Mouse (Mus musculus): Measurements from ENCODE around the gene Dennd5b. TPM values are rescaled to one million over a fixed set of nuclear protein-coding genes. Genes with fewer than 3 reads are reported as not detected.

Dennd5b gene
- polyA plus RNA-seq, 1 experiment from 2014 or later, result 13.9 TPM

DNA sequence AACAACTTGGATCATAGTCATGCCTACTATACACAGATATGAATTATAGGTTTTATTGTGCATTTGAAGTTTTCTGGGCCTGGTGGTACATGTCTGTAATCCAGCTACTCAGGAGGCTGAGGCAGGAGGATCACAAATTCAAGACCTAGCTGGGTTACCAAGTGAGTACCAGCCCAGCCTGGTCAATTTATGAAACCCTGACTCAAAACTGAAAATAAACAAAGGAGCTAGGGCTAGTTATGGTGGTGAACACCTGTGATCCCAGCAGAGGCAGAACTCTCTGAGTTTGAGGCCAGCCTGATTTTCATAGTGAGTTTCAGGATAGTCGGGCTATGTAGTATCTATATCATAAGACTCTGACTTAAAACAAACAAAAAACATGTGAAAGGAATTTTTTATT lies 4.2 kb downstream of the Dennd5b start:
- 97% methylated on average over 1 of the region's 1 CpGs for WGBS
- Histone ChIP-seq H3K27ac (no peak overlapping the region), H3K4me2 (no peak overlapping the region), H3K4me1 (peaks cover 15% of the 10 kb centered on the region), H3K36me3 (ENCODE audit: poor library complexity, severe bottlenecking) (no peaks in the 10 kb centered on the region), H3K9me3 (replicated peaks) (no peaks in the 10 kb centered on the region), H3K4me3 (no peak overlapping the region), H3K27me3 (no peaks in the 10 kb centered on the region), H3K9ac (no peak overlapping the region)
- no peak for ATAC-seq

DNA sequence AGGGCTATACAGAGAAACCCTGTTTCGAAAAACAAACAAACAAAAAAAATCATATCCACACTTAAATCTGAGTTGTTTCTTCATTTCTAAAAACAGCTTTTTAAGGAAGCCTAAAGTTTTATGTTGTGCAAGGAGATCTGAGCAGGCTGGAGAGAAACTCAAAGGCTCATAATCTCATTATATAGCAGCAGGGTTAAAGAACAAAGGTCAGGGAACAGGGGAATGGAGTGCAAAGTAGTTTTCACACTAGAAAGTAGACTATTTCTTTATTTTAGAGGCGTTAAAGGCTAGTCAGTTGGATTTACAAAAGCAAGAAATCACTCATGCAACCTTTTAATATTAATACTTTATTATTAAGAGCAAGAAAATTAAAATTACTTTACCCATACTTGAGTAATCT lies 5.2 kb downstream of the Dennd5b start:
- no peak overlapping the region for H3K4me2 ChIP-seq
- H3K9ac ChIP-seq, result no peak overlapping the region
- ATAC-seq, result no peak
- H3K4me1 ChIP-seq, result peaks cover 15% of the 10 kb centered on the region
- no peaks in the 10 kb centered on the region for H3K36me3 ChIP-seq (ENCODE audit: poor library complexity, severe bottlenecking)
- no peak overlapping the region for H3K27ac ChIP-seq
- 91% methylated on average over 2 of the region's 2 CpGs for WGBS
- no peak overlapping the region for H3K4me3 ChIP-seq
- H3K9me3 ChIP-seq (replicated peaks), result no peaks in the 10 kb centered on the region
- H3K27me3 ChIP-seq, result no peaks in the 10 kb centered on the region

DNA sequence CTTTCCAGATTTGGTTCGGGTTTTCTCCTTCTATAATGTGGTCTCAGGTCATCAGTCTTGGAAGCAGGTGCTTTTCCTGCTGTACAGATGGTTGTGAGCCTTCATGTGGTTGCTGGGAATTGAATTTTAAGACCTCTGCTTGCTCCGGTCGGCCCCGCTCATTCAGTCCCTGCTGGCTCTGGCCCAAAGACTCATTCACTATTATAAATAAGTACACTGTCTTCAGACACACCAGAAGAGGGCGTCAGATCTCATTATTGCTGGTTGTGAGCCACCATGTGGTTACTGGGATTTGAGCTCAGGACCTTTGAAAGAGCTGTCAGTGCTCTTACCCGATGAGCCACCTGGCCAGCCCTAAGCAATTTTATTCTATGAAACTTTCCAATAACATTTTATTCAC lies 6.1 kb downstream of the Dennd5b start:
- no peak overlapping the region for H3K9ac ChIP-seq
- no peaks in the 10 kb centered on the region for H3K36me3 ChIP-seq (ENCODE audit: poor library complexity, severe bottlenecking)
- H3K9me3 ChIP-seq (replicated peaks), result no peaks in the 10 kb centered on the region
- H3K4me1 ChIP-seq, result peaks cover 15% of the 10 kb centered on the region
- ATAC-seq, result no peak
- WGBS, result 65% methylated on average over 6 of the region's 6 CpGs
- H3K4me3 ChIP-seq, result no peak overlapping the region
- H3K27ac ChIP-seq, result no peak overlapping the region
- no peaks in the 10 kb centered on the region for H3K27me3 ChIP-seq
- no peak overlapping the region for H3K4me2 ChIP-seq

- no peak overlapping the region for H3K4me2 ChIP-seq
These were observed 6.9 kb downstream of the Dennd5b start for GRCm38 (mm10) chr6:149094555-149094954.

DNA sequence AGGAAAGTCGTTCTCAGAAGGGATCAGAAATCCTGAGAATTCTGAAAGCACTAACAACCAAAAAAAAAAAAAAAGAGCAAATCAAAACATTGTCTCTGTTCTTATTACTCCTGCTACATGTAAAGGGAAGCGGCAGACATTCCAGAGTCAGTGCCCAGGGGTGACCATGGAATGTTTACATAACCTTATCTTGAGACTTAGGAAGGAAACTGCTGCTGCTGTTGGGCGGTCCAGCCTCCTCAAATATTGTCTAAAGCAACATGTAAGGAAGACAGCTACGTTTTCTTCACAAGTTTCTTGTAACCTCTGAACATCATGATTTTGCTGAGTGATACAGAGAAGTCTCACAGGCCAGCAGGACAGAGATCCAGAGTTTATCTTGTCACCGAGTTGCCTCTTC lies 8.0 kb downstream of the Dennd5b start:
- H3K9me3 ChIP-seq (replicated peaks), result no peaks in the 10 kb centered on the region
- H3K4me3 ChIP-seq, result no peak overlapping the region
- ATAC-seq, result no peak
- H3K4me1 ChIP-seq, result peaks cover 4% of the 10 kb centered on the region; the same call in 1 of the 2 replicates
- H3K36me3 ChIP-seq (ENCODE audit: poor library complexity, severe bottlenecking), result no peaks in the 10 kb centered on the region
- 82% methylated on average over 5 of the region's 5 CpGs for WGBS
- no peaks in the 10 kb centered on the region for H3K27me3 ChIP-seq
- no peak overlapping the region for H3K9ac ChIP-seq
- H3K27ac ChIP-seq, result no peak overlapping the region
- no peak overlapping the region for H3K4me2 ChIP-seq

More at GRCm38 (mm10) chr6:149094555-149094954, 6.9 kb downstream of the Dennd5b start:
- H3K36me3 ChIP-seq (ENCODE audit: poor library complexity, severe bottlenecking), result no peaks in the 10 kb centered on the region
- H3K9me3 ChIP-seq (replicated peaks), result no peaks in the 10 kb centered on the region
- 89% methylated on average over 1 of the region's 1 CpGs for WGBS
- no peak overlapping the region for H3K27ac ChIP-seq
- no peaks in the 10 kb centered on the region for H3K27me3 ChIP-seq
- no peak overlapping the region for H3K9ac ChIP-seq
- H3K4me1 ChIP-seq, result peaks cover 12% of the 10 kb centered on the region
- no peak overlapping the region for H3K4me3 ChIP-seq
- no peak for ATAC-seq

GRCm38 (mm10) chr6:149092406-149092805 lies 9.1 kb downstream of the Dennd5b start:
- no peaks in the 10 kb centered on the region for H3K27me3 ChIP-seq
- no peak overlapping the region for H3K9ac ChIP-seq
- H3K4me2 ChIP-seq, result no peak overlapping the region
- H3K9me3 ChIP-seq (replicated peaks), result no peaks in the 10 kb centered on the region
- no peak overlapping the region for H3K27ac ChIP-seq
- WGBS, result 96% methylated on average over 6 of the region's 6 CpGs
- H3K4me3 ChIP-seq, result no peak overlapping the region
- H3K4me1 ChIP-seq, result peaks cover 4% of the 10 kb centered on the region; the same call in 1 of the 2 replicates
- H3K36me3 ChIP-seq (ENCODE audit: poor library complexity, severe bottlenecking), result no peaks in the 10 kb centered on the region
- no peak for ATAC-seq

GRCm38 (mm10) chr6:149077136-149077808 lies 24.2 kb downstream of the Dennd5b start:
- Histone ChIP-seq H3K27ac (no peak overlapping the region), H3K27me3 (no peaks in the 10 kb centered on the region), H3K4me1 (0 out of 2 replicates have a peak, but pooled peaks cover 4% of the 10 kb centered on the region), H3K4me3 (no peak overlapping the region), H3K4me2 (no peak overlapping the region), H3K9me3 (replicated peaks) (no peaks in the 10 kb centered on the region), H3K36me3 (ENCODE audit: poor library complexity, severe bottlenecking) (peaks cover 13% of the 10 kb centered on the region), H3K9ac (no peak overlapping the region)
- no peak for ATAC-seq
- WGBS, result 93% methylated on average over 1 of the region's 1 CpGs

- H3K4me1 ChIP-seq, result 0 out of 2 replicates have a peak, but pooled peaks cover 6% of the 10 kb centered on the region
- H3K27me3 ChIP-seq, result no peaks in the 10 kb centered on the region
- H3K27ac ChIP-seq, result no peak overlapping the region
- H3K9ac ChIP-seq, result no peak overlapping the region
- no peak overlapping the region for H3K4me3 ChIP-seq
- WGBS, result 93% methylated on average over 4 of the region's 4 CpGs
- H3K9me3 ChIP-seq (replicated peaks), result no peaks in the 10 kb centered on the region
- no peak for ATAC-seq
- H3K4me2 ChIP-seq, result no peak overlapping the region
- peaks cover 12% of the 10 kb centered on the region for H3K36me3 ChIP-seq (ENCODE audit: poor library complexity, severe bottlenecking)
These were observed 27.6 kb downstream of the Dennd5b start for GRCm38 (mm10) chr6:149073854-149074253.

DNA sequence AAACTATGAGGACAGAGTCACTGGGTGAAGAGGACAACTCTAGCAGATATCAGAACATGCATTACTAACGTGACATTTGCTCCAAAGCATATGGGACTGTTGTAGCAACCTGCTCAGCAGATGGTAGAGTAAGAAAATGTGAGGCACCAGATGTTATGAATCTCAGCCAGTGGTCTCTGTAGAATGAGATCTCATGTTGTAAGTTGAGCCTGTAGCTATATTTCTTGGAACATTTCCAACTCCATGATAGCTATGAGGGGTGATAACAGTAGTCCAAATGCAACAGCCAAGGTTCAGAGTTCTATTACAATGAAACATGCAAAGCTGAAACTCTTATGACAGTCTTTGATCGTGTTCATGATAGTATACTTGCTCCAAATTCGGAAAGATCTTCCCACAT lies 28.6 kb downstream of the Dennd5b start:
- WGBS, result 86% methylated on average over 3 of the region's 3 CpGs
- no peak overlapping the region for H3K4me3 ChIP-seq
- no peaks in the 10 kb centered on the region for H3K9me3 ChIP-seq (replicated peaks)
- no peak overlapping the region for H3K9ac ChIP-seq
- H3K36me3 ChIP-seq (ENCODE audit: poor library complexity, severe bottlenecking), result peaks cover 15% of the 10 kb centered on the region
- H3K4me1 ChIP-seq, result 0 out of 2 replicates have a peak, but pooled peaks cover 6% of the 10 kb centered on the region
- no peak overlapping the region for H3K4me2 ChIP-seq
- H3K27me3 ChIP-seq, result no peaks in the 10 kb centered on the region
- ATAC-seq, result no peak
- no peak overlapping the region for H3K27ac ChIP-seq

DNA sequence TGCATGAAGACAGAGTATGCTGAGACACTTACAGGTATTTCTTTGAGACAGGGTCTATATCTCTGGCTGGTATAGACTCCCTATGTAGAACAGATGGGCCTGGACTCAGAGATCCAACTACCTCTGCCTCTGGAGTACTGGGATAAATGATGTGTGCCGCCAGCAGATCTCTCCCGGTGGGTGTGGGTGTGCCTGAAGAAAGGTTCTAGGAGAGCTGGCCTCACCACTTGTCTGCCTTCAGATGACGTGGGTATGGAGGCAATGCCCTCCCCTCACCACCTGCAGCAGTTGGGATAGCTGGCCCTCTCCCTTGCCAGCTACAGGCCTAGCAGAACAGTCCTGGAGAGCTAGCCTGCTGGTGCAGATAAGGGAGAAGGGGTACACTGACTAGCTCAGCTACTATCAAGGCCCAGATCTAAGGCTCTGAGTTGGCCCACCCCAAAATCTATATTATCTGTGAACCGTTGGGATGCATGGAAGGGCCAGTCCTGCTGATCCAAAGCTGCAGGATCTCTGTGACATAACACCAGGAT lies 30.8 kb downstream of the Dennd5b start:
- WGBS, result 84% methylated on average over 4 of the region's 4 CpGs

DNA sequence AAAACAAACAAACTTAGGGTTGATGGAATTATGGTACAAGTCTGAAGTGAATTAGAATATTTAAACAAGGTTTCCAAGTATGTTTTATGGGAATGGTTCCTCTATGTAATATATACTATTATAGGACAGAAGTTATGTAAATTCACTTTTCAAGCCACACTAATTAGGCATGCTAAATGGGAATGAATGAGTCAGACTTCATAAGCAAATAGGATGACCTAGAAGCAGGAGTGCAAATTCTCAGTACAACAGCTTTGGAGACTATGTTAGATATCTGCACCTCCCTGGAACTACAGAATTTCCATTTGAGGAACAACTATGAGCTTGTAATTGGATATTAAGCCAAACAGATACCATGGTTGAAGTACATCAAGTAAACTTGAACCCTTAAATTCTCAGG lies 38.1 kb downstream of the Dennd5b start:
- Histone ChIP-seq H3K4me3 (no peak overlapping the region), H3K4me2 (no peak overlapping the region), H3K9me3 (replicated peaks) (no peaks in the 10 kb centered on the region), H3K36me3 (ENCODE audit: poor library complexity, severe bottlenecking) (peaks cover 6% of the 10 kb centered on the region), H3K27ac (no peak overlapping the region), H3K4me1 (no peaks in the 10 kb centered on the region), H3K27me3 (no peaks in the 10 kb centered on the region), H3K9ac (no peak overlapping the region)
- ATAC-seq, result no peak

More for the DNA sequence above, 30.8 kb downstream of the Dennd5b start:
- no peak for ATAC-seq
- Histone ChIP-seq H3K27ac (no peak overlapping the region), H3K9me3 (replicated peaks) (no peaks in the 10 kb centered on the region), H3K27me3 (no peaks in the 10 kb centered on the region), H3K4me3 (no peak overlapping the region), H3K4me2 (no peak overlapping the region), H3K9ac (no peak overlapping the region), H3K36me3 (ENCODE audit: poor library complexity, severe bottlenecking) (peaks cover 8% of the 10 kb centered on the region), H3K4me1 (0 out of 2 replicates have a peak, but pooled peaks cover 6% of the 10 kb centered on the region)

DNA sequence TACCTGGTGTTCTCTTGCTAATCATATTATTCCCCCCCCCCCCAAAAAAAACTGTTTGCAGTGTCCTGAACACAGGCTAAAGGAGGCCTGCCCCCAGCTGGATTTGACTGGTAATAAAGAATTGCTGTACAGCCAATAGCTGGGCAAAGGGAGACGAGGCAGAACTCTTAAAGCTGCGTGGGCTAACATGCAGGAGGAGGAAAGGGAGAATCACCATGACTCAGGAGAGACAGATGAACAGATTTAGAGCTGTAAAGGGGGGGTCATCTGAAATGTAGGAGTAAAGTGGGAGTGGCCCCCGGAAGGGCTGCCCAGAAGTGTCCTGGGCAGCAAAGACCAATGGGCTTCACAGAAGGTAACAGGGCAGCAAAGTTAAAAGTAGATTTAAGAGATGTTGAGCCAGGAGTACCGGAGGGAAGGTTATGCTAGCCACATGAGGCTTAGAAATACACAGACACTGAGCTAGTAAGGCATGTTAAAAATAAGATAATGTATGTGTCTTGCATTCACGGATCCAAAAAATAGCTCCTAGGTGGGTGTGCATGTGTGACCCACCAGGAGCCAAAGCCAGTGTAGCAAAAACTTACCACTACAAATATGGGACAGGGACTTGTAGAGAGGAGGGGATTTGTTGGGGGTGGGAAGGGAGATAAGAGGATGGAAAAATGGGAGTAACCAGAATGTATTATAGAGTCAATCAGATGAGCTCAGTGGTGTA lies 40.7 kb downstream of the Dennd5b start:
- Histone ChIP-seq H3K4me2 (no peak overlapping the region), H3K27ac (no peak overlapping the region), H3K4me1 (no peaks in the 10 kb centered on the region), H3K4me3 (no peak overlapping the region), H3K27me3 (no peaks in the 10 kb centered on the region), H3K36me3 (ENCODE audit: poor library complexity, severe bottlenecking) (no peaks in the 10 kb centered on the region), H3K9ac (no peak overlapping the region), H3K9me3 (replicated peaks) (no peaks in the 10 kb centered on the region)
- no peak for ATAC-seq
- 93% methylated on average over 5 of the region's 5 CpGs for WGBS
